Mouse (Mus musculus): ENCODE results near the gene Fam160a1. TPM values are rescaled to one million over a fixed set of nuclear protein-coding genes. Genes with fewer than 3 reads are reported as not detected.
A peak's percentile ranks its signal among the peaks of the same experiment; 100 is the strongest.

Gene Fam160a1
- 7.7 and 7.9 TPM in 2 replicates for polyA plus RNA-seq (2015; fragmentation: Nextera tagmentation; extraction: Ambion mirVana)

- H3K9ac ChIP-seq = no peak within 1 kb of the TSS
- no peak within 1 kb of the TSS for H3K4me2 ChIP-seq
- H3K27ac ChIP-seq = no peak within 1 kb of the TSS
- peaks cover 14% of the 10 kb centered on the region for H3K4me1 ChIP-seq (replicated peaks)
- no peak for ATAC-seq (replicated peaks; ENCODE audit: insufficient number of reproducible peaks, insufficient read depth, low FRiP score, low read depth)
- no peaks in the 10 kb centered on the region for H3K36me3 ChIP-seq
- 90% methylated on average over 2 of the region's 2 CpGs for WGBS
- no peaks in the 10 kb centered on the region for H3K9me3 ChIP-seq (replicated peaks)
- H3K27me3 ChIP-seq = no peaks in the 10 kb centered on the region
- no peak within 1 kb of the TSS for H3K4me3 ChIP-seq
Observed at GRCm38 (mm10) chr3:85817191-85817590, at the start of gene Fam160a1. Gene Fam160a1 (minus strand): TSS chr3:85817291.

- H3K4me1 ChIP-seq (replicated peaks) = peaks cover 14% of the 10 kb centered on the region
- H3K4me2 ChIP-seq = no peak overlapping the region
- H3K9me3 ChIP-seq (replicated peaks) = 0 out of 2 replicates have a peak, but pooled peaks cover 3% of the 10 kb centered on the region
- no peak overlapping the region for H3K4me3 ChIP-seq
- no peak overlapping the region for H3K27ac ChIP-seq
- ATAC-seq (replicated peaks; ENCODE audit: insufficient number of reproducible peaks, insufficient read depth, low FRiP score, low read depth) = no peak
- H3K9ac ChIP-seq = no peak overlapping the region
- no peaks in the 10 kb centered on the region for H3K36me3 ChIP-seq
- 57% methylated on average over 3 of the region's 3 CpGs for WGBS
- H3K27me3 ChIP-seq = no peaks in the 10 kb centered on the region
Observed at GRCm38 (mm10) chr3:85863996-85864395, 46.9 kb upstream of the Fam160a1 start.

GRCm38 (mm10) chr3:85862886-85863285, 45.8 kb upstream of the Fam160a1 start:
- Histone ChIP-seq H3K27me3 (no peaks in the 10 kb centered on the region), H3K27ac (no peak overlapping the region), H3K4me1 (replicated peaks) (peaks cover 25% of the 10 kb centered on the region), H3K4me3 (no peak overlapping the region), H3K4me2 (no peak overlapping the region), H3K9ac (no peak overlapping the region), H3K36me3 (no peaks in the 10 kb centered on the region), H3K9me3 (replicated peaks) (no peaks in the 10 kb centered on the region)
- WGBS = 58% methylated on average over 2 of the region's 2 CpGs
- no peak for ATAC-seq (replicated peaks; ENCODE audit: insufficient number of reproducible peaks, insufficient read depth, low FRiP score, low read depth)

- 89% methylated on average over 5 of the region's 5 CpGs for WGBS
- ATAC-seq (replicated peaks; ENCODE audit: insufficient number of reproducible peaks, insufficient read depth, low FRiP score, low read depth) = no peak
- H3K27ac ChIP-seq = no peak overlapping the region
- H3K4me2 ChIP-seq = no peak overlapping the region
- no peaks in the 10 kb centered on the region for H3K9me3 ChIP-seq (replicated peaks)
- no peaks in the 10 kb centered on the region for H3K36me3 ChIP-seq
- H3K9ac ChIP-seq = no peak overlapping the region
- H3K4me3 ChIP-seq = no peak overlapping the region
- H3K4me1 ChIP-seq (replicated peaks) = peaks cover 32% of the 10 kb centered on the region
- no peaks in the 10 kb centered on the region for H3K27me3 ChIP-seq
Observed at GRCm38 (mm10) chr3:85860996-85861395, 43.9 kb upstream of the Fam160a1 start.

- no peaks in the 10 kb centered on the region for H3K36me3 ChIP-seq
- H3K27ac ChIP-seq = peak overlapping the region; percentile 95
- no peaks in the 10 kb centered on the region for H3K27me3 ChIP-seq
- H3K4me3 ChIP-seq = no peak overlapping the region
- no peak overlapping the region for H3K4me2 ChIP-seq
- no peak for ATAC-seq (replicated peaks; ENCODE audit: insufficient number of reproducible peaks, insufficient read depth, low FRiP score, low read depth)
- peaks cover 32% of the 10 kb centered on the region for H3K4me1 ChIP-seq (replicated peaks)
- WGBS = 75% methylated on average over 6 of the region's 6 CpGs
- H3K9ac ChIP-seq = no peak overlapping the region
- H3K9me3 ChIP-seq (replicated peaks) = no peaks in the 10 kb centered on the region
Observed at GRCm38 (mm10) chr3:85859311-85859710, 42.2 kb upstream of the Fam160a1 start.

- peak overlapping the region; percentile 31; the same call in 1 of the 2 replicates for H3K4me2 ChIP-seq
- no peaks in the 10 kb centered on the region for H3K36me3 ChIP-seq
- no peak overlapping the region for H3K9ac ChIP-seq
- H3K27me3 ChIP-seq = no peaks in the 10 kb centered on the region
- H3K9me3 ChIP-seq (replicated peaks) = no peaks in the 10 kb centered on the region
- peak overlapping the region; percentile 95 for H3K27ac ChIP-seq
- 41% methylated on average over 11 of the region's 11 CpGs for WGBS
- peak; percentile 87 for ATAC-seq (replicated peaks; ENCODE audit: insufficient number of reproducible peaks, insufficient read depth, low FRiP score, low read depth)
- peaks cover 32% of the 10 kb centered on the region for H3K4me1 ChIP-seq (replicated peaks)
- no peak overlapping the region for H3K4me3 ChIP-seq
Observed at GRCm38 (mm10) chr3:85858140-85859135, 41.3 kb upstream of the Fam160a1 start.

GRCm38 (mm10) chr3:85857083-85857482, 40.0 kb upstream of the Fam160a1 start:
- Histone ChIP-seq H3K4me2 (no peak overlapping the region), H3K4me3 (no peak overlapping the region), H3K9ac (no peak overlapping the region), H3K4me1 (replicated peaks) (peaks cover 28% of the 10 kb centered on the region), H3K36me3 (no peaks in the 10 kb centered on the region), H3K9me3 (replicated peaks) (no peaks in the 10 kb centered on the region), H3K27me3 (no peaks in the 10 kb centered on the region), H3K27ac (no peak overlapping the region)
- 38% methylated on average over 4 of the region's 4 CpGs for WGBS
- no peak for ATAC-seq (replicated peaks; ENCODE audit: insufficient number of reproducible peaks, insufficient read depth, low FRiP score, low read depth)

GRCm38 (mm10) chr3:85855947-85856346, 38.9 kb upstream of the Fam160a1 start:
- Histone ChIP-seq H3K4me2 (no peak overlapping the region), H3K36me3 (no peaks in the 10 kb centered on the region), H3K27ac (no peak overlapping the region), H3K9me3 (replicated peaks) (no peaks in the 10 kb centered on the region), H3K27me3 (no peaks in the 10 kb centered on the region), H3K9ac (no peak overlapping the region), H3K4me1 (replicated peaks) (peaks cover 24% of the 10 kb centered on the region), H3K4me3 (no peak overlapping the region)
- WGBS = 80% methylated on average over 5 of the region's 5 CpGs
- ATAC-seq (replicated peaks; ENCODE audit: insufficient number of reproducible peaks, insufficient read depth, low FRiP score, low read depth) = no peak

GRCm38 (mm10) chr3:85855043-85855442, 38.0 kb upstream of the Fam160a1 start:
- Histone ChIP-seq H3K4me2 (no peak overlapping the region), H3K27me3 (no peaks in the 10 kb centered on the region), H3K36me3 (no peaks in the 10 kb centered on the region), H3K9ac (no peak overlapping the region), H3K4me3 (no peak overlapping the region), H3K27ac (no peak overlapping the region), H3K4me1 (replicated peaks) (peaks cover 24% of the 10 kb centered on the region), H3K9me3 (replicated peaks) (no peaks in the 10 kb centered on the region)
- 91% methylated on average over 3 of the region's 3 CpGs for WGBS
- ATAC-seq (replicated peaks; ENCODE audit: insufficient number of reproducible peaks, insufficient read depth, low FRiP score, low read depth) = no peak

- Histone ChIP-seq H3K9ac (no peak overlapping the region), H3K4me1 (replicated peaks) (peaks cover 19% of the 10 kb centered on the region), H3K27ac (no peak overlapping the region), H3K4me3 (no peak overlapping the region), H3K4me2 (no peak overlapping the region), H3K27me3 (no peaks in the 10 kb centered on the region), H3K36me3 (no peaks in the 10 kb centered on the region), H3K9me3 (replicated peaks) (no peaks in the 10 kb centered on the region)
- no peak for ATAC-seq (replicated peaks; ENCODE audit: insufficient number of reproducible peaks, insufficient read depth, low FRiP score, low read depth)
- WGBS = 95% methylated on average over 6 of the region's 6 CpGs
Observed at GRCm38 (mm10) chr3:85854143-85854542, 37.1 kb upstream of the Fam160a1 start.

- Histone ChIP-seq H3K9me3 (replicated peaks) (no peaks in the 10 kb centered on the region), H3K27me3 (no peaks in the 10 kb centered on the region), H3K4me1 (replicated peaks) (peaks cover 16% of the 10 kb centered on the region), H3K9ac (no peak overlapping the region), H3K4me3 (no peak overlapping the region), H3K36me3 (no peaks in the 10 kb centered on the region), H3K4me2 (no peak overlapping the region), H3K27ac (no peak overlapping the region)
- no peak for ATAC-seq (replicated peaks; ENCODE audit: insufficient number of reproducible peaks, insufficient read depth, low FRiP score, low read depth)
- 65% methylated on average over 4 of the region's 4 CpGs for WGBS
Observed at GRCm38 (mm10) chr3:85853715-85854114, 36.6 kb upstream of the Fam160a1 start.

GRCm38 (mm10) chr3:85850079-85850478, 33.0 kb upstream of the Fam160a1 start:
- Histone ChIP-seq H3K4me3 (no peak overlapping the region), H3K4me1 (replicated peaks) (no peaks in the 10 kb centered on the region), H3K4me2 (no peak overlapping the region), H3K9ac (no peak overlapping the region), H3K36me3 (no peaks in the 10 kb centered on the region), H3K27ac (no peak overlapping the region), H3K27me3 (no peaks in the 10 kb centered on the region), H3K9me3 (replicated peaks) (no peaks in the 10 kb centered on the region)
- no peak for ATAC-seq (replicated peaks; ENCODE audit: insufficient number of reproducible peaks, insufficient read depth, low FRiP score, low read depth)
- 49% methylated on average over 1 of the region's 1 CpGs for WGBS

Data from heart, embryonic 15.5 days (tissue).